In the genomic region with DNA sequence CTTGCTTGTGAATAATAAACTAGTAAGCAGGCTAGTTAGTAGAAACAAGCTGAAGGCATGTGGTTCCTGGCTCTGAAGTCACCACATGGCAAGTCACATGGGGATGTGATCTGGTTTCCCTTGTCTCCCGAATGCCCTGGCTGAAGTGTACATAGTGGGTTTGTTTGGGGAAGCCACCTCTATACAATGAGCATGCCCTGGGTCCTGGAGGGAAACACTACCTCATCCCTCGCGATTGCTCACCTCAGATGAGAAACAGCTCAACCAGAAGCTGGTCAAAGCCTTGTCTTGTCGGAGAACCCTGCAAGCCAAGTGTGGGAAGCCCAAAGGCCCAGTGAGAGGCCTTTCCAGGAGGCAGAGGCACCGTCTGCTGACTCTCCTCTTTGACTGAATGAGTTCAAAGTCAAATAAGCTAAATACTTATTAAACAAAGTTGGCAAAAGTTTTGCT, we compare ENCODE assay signal across 21 mouse cellular contexts.
A peak's percentile ranks its signal among the peaks of the same experiment; 100 is the strongest.
DNase-seq lines count a peak whose midpoint lies in the region; ATAC-seq and TF ChIP-seq lines count a peak whose summit lies in the region.
"Had no signal": no experiment of that assay in that cellular context is flagged by ENCODE, and none has a peak within 500 bp of the region (broad histone marks: within the 10 kb centered on the region; RNA-seq: fewer than 3 reads in every experiment).

No protein-coding gene starts in this region.

- no peak for TF ChIP-seq POLR2A in liver, adult 2 months (IDR thresholded peaks at IDR 0.05; ENCODE audit: extremely low read depth, insufficient read depth, low read length)

- no peak for TF ChIP-seq CTCF in liver, adult 2 months (IDR thresholded peaks at IDR 0.05; ENCODE audit: low read depth, low read length)
- no peak for TF ChIP-seq CTCF in kidney, postnatal 0 days (IDR thresholded peaks at IDR 0.05; ENCODE audit: low read depth)

- 0 out of 2 replicates have a peak, but pooled peaks cover 2% of the 10 kb centered on the region for H3K4me1 ChIP-seq in liver, adult 2 months (ENCODE audit: control insufficient read depth, insufficient read depth, low read length)
- no peaks in the 10 kb centered on the region for H3K4me1 ChIP-seq in liver, embryonic 12.5 days
- H3K4me1 ChIP-seq in kidney, postnatal 0 days (replicated peaks; ENCODE audit: insufficient read depth, low read length) = 0 out of 2 replicates have a peak, but pooled peaks cover 4% of the 10 kb centered on the region
- H3K4me1 ChIP-seq: embryonic facial prominence, embryonic 10.5 days; hindbrain, embryonic 15.5 days; liver, embryonic 15.5 days; neural tube, embryonic 15.5 days had no signal

- no peak overlapping the region for H3K9ac ChIP-seq in liver, adult 2 months (ENCODE audit: low read depth, low read length)
- H3K9ac ChIP-seq in liver, embryonic 12.5 days = no peak overlapping the region
- no peak overlapping the region for H3K9ac ChIP-seq in kidney, postnatal 0 days (ENCODE audit: low read depth, low read length)
- H3K9ac ChIP-seq: forebrain, postnatal 0 days; hindbrain, embryonic 15.5 days; limb, embryonic 12.5 days; liver, embryonic 15.5 days; neural tube, embryonic 15.5 days had no signal

- H3K27ac ChIP-seq in liver, adult 2 months (replicated peaks; ENCODE audit: insufficient read depth, low read depth, low read length) = no peak overlapping the region
- no peak overlapping the region for H3K27ac ChIP-seq in liver, embryonic 12.5 days
- no peak overlapping the region for H3K27ac ChIP-seq in kidney, postnatal 0 days
- H3K27ac ChIP-seq: embryonic facial prominence, embryonic 10.5 days; hindbrain, embryonic 15.5 days; limb, embryonic 12.5 days; liver, embryonic 15.5 days; neural tube, embryonic 15.5 days had no signal

- DNase-seq in liver, adult 2 months (ENCODE audit: extremely low read depth, low read depth, low spot score) = peak; percentile 47
- DNase-seq in kidney, adult 18-20 months = peak; percentile 71
- no peak for DNase-seq in kidney, postnatal 0 days (ENCODE audit: low spot score)
- DNase-seq in yolk sac, embryonic 10.5 days (ENCODE audit: low spot score) = peak; percentile 67
- no peak for DNase-seq in lung, postnatal 14 days
- DNase-seq in adrenal gland, adult (ENCODE audit: inconsistent age in 2 of 2, low spot score in 1 of 2) = no peak
- DNase-seq: adrenal gland, postnatal 36 days; cerebellum, adult 9-10 months; forebrain, postnatal 0 days; layer of hippocampus, postnatal 36 days; right cerebral cortex, adult 18-20 months; thymus, adult 2 months had no signal

- H3K27me3 ChIP-seq in liver, adult 2 months (ENCODE audit: control insufficient read depth, insufficient read depth, low read length) = no peaks in the 10 kb centered on the region
- H3K27me3 ChIP-seq in liver, embryonic 12.5 days (replicated peaks) = peaks cover 7% of the 10 kb centered on the region; the same call in 1 of the 2 replicates
- no peaks in the 10 kb centered on the region for H3K27me3 ChIP-seq in kidney, postnatal 0 days (ENCODE audit: insufficient read depth, low read length)
- H3K27me3 ChIP-seq: hindbrain, embryonic 15.5 days; limb, embryonic 12.5 days; neural tube, embryonic 15.5 days had no signal

- H3K79me2 ChIP-seq in liver, adult 2 months (ENCODE audit: control insufficient read depth, insufficient read depth, low read length) = no peaks in the 10 kb centered on the region

- H3K4me3 ChIP-seq in liver, adult 2 months (ENCODE audit: insufficient read depth, low read depth, low read length) = no peak overlapping the region
- H3K4me3 ChIP-seq in liver, embryonic 12.5 days = no peak overlapping the region
- H3K4me3 ChIP-seq in kidney, postnatal 0 days (replicated peaks; ENCODE audit: low read depth, low read length) = no peak overlapping the region
- H3K4me3 ChIP-seq: embryonic facial prominence, embryonic 10.5 days; hindbrain, embryonic 15.5 days; limb, embryonic 12.5 days; liver, embryonic 15.5 days; neural tube, embryonic 15.5 days had no signal

- no peaks in the 10 kb centered on the region for H3K36me3 ChIP-seq in liver, adult 2 months (ENCODE audit: control insufficient read depth, insufficient read depth, low read length)
- no peaks in the 10 kb centered on the region for H3K36me3 ChIP-seq in liver, embryonic 12.5 days
- no peaks in the 10 kb centered on the region for H3K36me3 ChIP-seq in kidney, postnatal 0 days (ENCODE audit: insufficient read depth, low read length)
- H3K36me3 ChIP-seq: embryonic facial prominence, embryonic 10.5 days; hindbrain, embryonic 15.5 days; limb, embryonic 12.5 days; liver, embryonic 15.5 days; neural tube, embryonic 15.5 days had no signal

- H3K4me2 ChIP-seq in liver, embryonic 12.5 days = no peak overlapping the region
- H3K4me2 ChIP-seq in kidney, postnatal 0 days (ENCODE audit: low read length) = no peak overlapping the region
- H3K4me2 ChIP-seq: heart, embryonic 11.5 days; hindbrain, embryonic 15.5 days; limb, embryonic 12.5 days; liver, embryonic 15.5 days; midbrain, embryonic 11.5 days; neural tube, embryonic 15.5 days had no signal

- WGBS in liver, adult 2 months = 28% methylated on average over 5 of the region's 5 CpGs
- 65% methylated on average over 5 of the region's 5 CpGs for WGBS in liver, embryonic 12.5 days (ENCODE audit: insufficient replicate concordance)
- 63% methylated on average over 5 of the region's 5 CpGs for WGBS in kidney, postnatal 0 days

- no peaks in the 10 kb centered on the region for H3K9me3 ChIP-seq in liver, embryonic 12.5 days (replicated peaks)
- no peaks in the 10 kb centered on the region for H3K9me3 ChIP-seq in kidney, postnatal 0 days (replicated peaks; ENCODE audit: low read length)
- H3K9me3 ChIP-seq: embryonic facial prominence, embryonic 10.5 days; hindbrain, embryonic 15.5 days; limb, embryonic 12.5 days; liver, embryonic 15.5 days; neural tube, embryonic 15.5 days had no signal

- ATAC-seq in liver, embryonic 12.5 days = no peak
- peak; percentile 57 for ATAC-seq in kidney, postnatal 0 days (replicated peaks; ENCODE audit: low FRiP score, low read depth)
- ATAC-seq: forebrain, postnatal 0 days; lung, postnatal 0 days had no signal

Comparison
In these comparisons a context has a peak if more than half of its experiments do, and no peak if none do; other contexts are left out.
1. DNase-seq: peak in liver, adult 2 months (single experiment), kidney, adult 18-20 months (single experiment) and yolk sac, embryonic 10.5 days (single experiment); none in kidney, postnatal 0 days (single experiment), lung, postnatal 14 days (single experiment) and adrenal gland, adult (0 of 2).